Mouse (Mus musculus): Measurements from ENCODE around the gene Skint11. TPM values are rescaled to one million over a fixed set of nuclear protein-coding genes. Genes with fewer than 3 reads are reported as not detected.
"Not testable (repeated sequence)": the region's sequence is repeated elsewhere in the genome, so short reads cannot be mapped to it uniquely, and the experiment has no call there.

The Skint11 gene
- not detected in 2 replicates for polyA plus RNA-seq (2011; ENCODE audit: insufficient read length, low read depth, missing spikeins)

- Histone ChIP-seq H3K27ac (ENCODE audit: insufficient read depth, low read length) (no peak within 1 kb of the TSS), H3K4me1 (ENCODE audit: control insufficient read depth, insufficient read depth, low read length) (no peaks in the 10 kb centered on the region), H3K4me3 (ENCODE audit: insufficient read depth, low read length) (no peak within 1 kb of the TSS)
- no peak for TF ChIP-seq CTCF (IDR thresholded peaks at IDR 0.05; ENCODE audit: borderline replicate concordance, insufficient read depth, low read length)
- TF ChIP-seq POLR2A (IDR thresholded peaks at IDR 0.05; ENCODE audit: low read depth, low read length): no peak
Measured at GRCm38 (mm10) chr4:114163084-114163483, at the start of gene Skint11. Skint11 (plus strand) TSS chr4:114163384.

GRCm38 (mm10) chr4:114161149-114161548 lies 2.0 kb upstream of the Skint11 start:
- Histone ChIP-seq H3K4me1 (ENCODE audit: control insufficient read depth, insufficient read depth, low read length) (no peaks in the 10 kb centered on the region), H3K4me3 (ENCODE audit: insufficient read depth, low read length) (no peak overlapping the region), H3K27ac (ENCODE audit: insufficient read depth, low read length) (no peak overlapping the region)
- TF ChIP-seq POLR2A (IDR thresholded peaks at IDR 0.05; ENCODE audit: low read depth, low read length) (no peak), CTCF (IDR thresholded peaks at IDR 0.05; ENCODE audit: borderline replicate concordance, insufficient read depth, low read length) (no peak)

DNA sequence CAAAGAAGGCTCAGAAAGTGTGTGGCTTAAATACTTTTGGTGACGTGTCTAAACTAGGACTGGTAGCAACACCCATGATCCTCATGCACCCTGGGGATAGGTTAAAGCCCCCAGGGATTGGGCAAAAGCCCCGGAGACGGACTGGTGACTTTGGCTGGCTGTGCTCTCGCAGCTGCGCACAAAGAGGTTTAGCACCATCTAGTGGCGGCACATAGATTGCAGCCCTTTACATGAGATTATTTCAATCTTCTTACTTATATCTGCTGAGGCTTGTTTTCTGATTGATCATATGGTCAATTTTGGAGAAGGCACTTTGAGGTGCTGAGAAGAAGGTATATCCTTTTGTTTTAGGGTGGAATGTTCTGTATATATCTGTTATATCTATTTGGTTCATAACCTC lies 9.7 kb downstream of the Skint11 start:
- H3K27ac ChIP-seq (ENCODE audit: insufficient read depth, low read length); H3K4me1 ChIP-seq (ENCODE audit: control insufficient read depth, insufficient read depth, low read length); H3K4me3 ChIP-seq (ENCODE audit: insufficient read depth, low read length): not testable (repeated sequence)

- not testable (repeated sequence) for H3K4me1 ChIP-seq (ENCODE audit: control insufficient read depth, insufficient read depth, low read length); H3K27ac ChIP-seq (ENCODE audit: insufficient read depth, low read length); H3K4me3 ChIP-seq (ENCODE audit: insufficient read depth, low read length)
Measured at GRCm38 (mm10) chr4:114256906-114257305, 93.7 kb downstream of the Skint11 start.

Other genes starting within 250 kb of the Skint11 start
- gene Skint5, start 163.9 kb upstream of the Skint11 start, polyA plus RNA-seq (2011; ENCODE audit: insufficient read length, low read depth, missing spikeins): not detected in 2 replicates
- gene Trabd2b, start 243.3 kb downstream of the Skint11 start, polyA plus RNA-seq (2011; ENCODE audit: insufficient read length, low read depth, missing spikeins): 0.80 and 1.9 TPM in 2 replicates